Mouse (Mus musculus) hindbrain, embryonic 16.5 days (tissue): ENCODE measurements at regions not wholly inside any gene's neighbourhood (a gene's known extent, or its start where the extent isn't known, plus 50 kb on each side); places are given as distances from the start of the nearest gene placed in this dataset.

Experiments used
- ATAC-seq: fragments of 200-750 bp; cut with Nextera tagmentation; 2 replicates; pipeline ENCODE4 v1.8.0; 2017; ENCODE audit warnings: moderate TSS enrichment, moderate library complexity
- H3K27ac ChIP-seq: fragments of 300-500 bp; sonication (generic); 2 replicates; pipeline ENCODE4 v1.5.1; 2014; ENCODE audit warnings: low read depth, mild to moderate bottlenecking, control low read depth, low read length, moderate library complexity
- H3K27me3 ChIP-seq: fragments of 300-500 bp; sonication (generic); replicated peaks from 2 replicates; pipeline ENCODE4 v1.6.1; 2014; ENCODE audit warnings: low read length; ENCODE audit not compliant: control insufficient read depth, insufficient read depth
- H3K36me3 ChIP-seq: fragments of 300-500 bp; sonication (generic); 2 replicates; pipeline ENCODE4 v1.6.1; 2014; ENCODE audit warnings: mild to moderate bottlenecking, low read length, moderate library complexity, mixed read lengths; ENCODE audit not compliant: control insufficient read depth, insufficient read depth
- H3K4me1 ChIP-seq: fragments of 300-500 bp; sonication (generic); 2 replicates; pipeline ENCODE4 v1.6.1; 2014; ENCODE audit warnings: low read depth, low read length; ENCODE audit not compliant: control insufficient read depth, insufficient read depth
- H3K4me2 ChIP-seq: fragments of 300-500 bp; sonication (generic); 2 replicates; pipeline ENCODE4 v1.6.1; 2014; ENCODE audit warnings: mild to moderate bottlenecking, low read length, control low read depth, moderate library complexity
- H3K4me3 ChIP-seq: fragments of 300-500 bp; sonication (generic); 2 replicates; pipeline ENCODE4 v1.5.1; 2014; ENCODE audit warnings: mild to moderate bottlenecking, low read length, control low read depth, moderate library complexity
- H3K9ac ChIP-seq: fragments of 300-500 bp; sonication (generic); 2 replicates; pipeline ENCODE4 v1.6.1; 2014; ENCODE audit warnings: low read depth, mild to moderate bottlenecking, control low read depth, low read length, moderate library complexity
- H3K9me3 ChIP-seq: fragments of 300-500 bp; sonication (generic); 2 replicates; pipeline ENCODE4 v1.6.1; 2014; ENCODE audit warnings: mild to moderate bottlenecking, low read length, moderate library complexity; ENCODE audit not compliant: control insufficient read depth
- WGBS: fragments of 180-500 bp; shearing (Covaris S2); extraction: QIAGEN DNeasy Blood & Tissue Kit; methylation state at CpG from one replicate; pipeline ENCODE4 v1.1.7; 2014; 5-methylcytosine and 5-hydroxymethylcytosine counted together

- Histone ChIP-seq H3K27me3 (no peaks in the 10 kb centered on the region), H3K9me3 (no peaks in the 10 kb centered on the region), H3K4me3 (no peak overlapping the region), H3K4me2 (no peak overlapping the region), H3K27ac (no peak overlapping the region), H3K9ac (no peak overlapping the region), H3K4me1 (no peaks in the 10 kb centered on the region), H3K36me3 (no peaks in the 10 kb centered on the region)
- 6% methylated on average over 2 of the region's 2 CpGs for WGBS
- no peak for ATAC-seq
Measured at GRCm38 (mm10) chr12:14088960-14089359, 62.9 kb downstream of the Fam84a start.

GRCm38 (mm10) chr12:14082771-14083170 is 69.1 kb downstream of the Fam84a start:
- Histone ChIP-seq H3K9ac (no peak overlapping the region), H3K27ac (no peak overlapping the region), H3K36me3 (no peaks in the 10 kb centered on the region), H3K4me1 (no peaks in the 10 kb centered on the region), H3K9me3 (no peaks in the 10 kb centered on the region), H3K4me2 (no peak overlapping the region), H3K4me3 (no peak overlapping the region), H3K27me3 (no peaks in the 10 kb centered on the region)
- WGBS, result 81% methylated on average over 3 of the region's 3 CpGs
- no peak for ATAC-seq

GRCm38 (mm10) chr12:14079892-14080291 is 72.0 kb downstream of the Fam84a start:
- H3K4me1 ChIP-seq, result no peaks in the 10 kb centered on the region
- no peak overlapping the region for H3K9ac ChIP-seq
- 76% methylated on average over 1 of the region's 1 CpGs for WGBS
- no peaks in the 10 kb centered on the region for H3K9me3 ChIP-seq
- no peak for ATAC-seq
- no peak overlapping the region for H3K4me2 ChIP-seq
- H3K4me3 ChIP-seq, result no peak overlapping the region
- no peaks in the 10 kb centered on the region for H3K36me3 ChIP-seq
- H3K27me3 ChIP-seq, result no peaks in the 10 kb centered on the region
- no peak overlapping the region for H3K27ac ChIP-seq

- no peaks in the 10 kb centered on the region for H3K36me3 ChIP-seq
- no peak overlapping the region for H3K4me2 ChIP-seq
- H3K27ac ChIP-seq, result no peak overlapping the region
- no peaks in the 10 kb centered on the region for H3K4me1 ChIP-seq
- WGBS, result 88% methylated on average over 4 of the region's 4 CpGs
- H3K9me3 ChIP-seq, result no peaks in the 10 kb centered on the region
- no peak for ATAC-seq
- no peak overlapping the region for H3K9ac ChIP-seq
- no peaks in the 10 kb centered on the region for H3K27me3 ChIP-seq
- H3K4me3 ChIP-seq, result no peak overlapping the region
Measured at GRCm38 (mm10) chr12:14069049-14069448, 82.8 kb downstream of the Fam84a start.

GRCm38 (mm10) chr12:14065401-14065800 is 86.5 kb downstream of the Fam84a start:
- no peak overlapping the region for H3K27ac ChIP-seq
- no peak overlapping the region for H3K4me2 ChIP-seq
- WGBS, result 76% methylated on average over 3 of the region's 3 CpGs
- ATAC-seq, result no peak
- no peak overlapping the region for H3K9ac ChIP-seq
- no peaks in the 10 kb centered on the region for H3K27me3 ChIP-seq
- no peak overlapping the region for H3K4me3 ChIP-seq
- H3K36me3 ChIP-seq, result no peaks in the 10 kb centered on the region
- H3K9me3 ChIP-seq, result no peaks in the 10 kb centered on the region
- H3K4me1 ChIP-seq, result no peaks in the 10 kb centered on the region

- Histone ChIP-seq H3K4me1 (no peaks in the 10 kb centered on the region), H3K36me3 (no peaks in the 10 kb centered on the region), H3K9ac (no peak overlapping the region), H3K4me3 (no peak overlapping the region), H3K27me3 (no peaks in the 10 kb centered on the region), H3K27ac (no peak overlapping the region), H3K4me2 (no peak overlapping the region), H3K9me3 (no peaks in the 10 kb centered on the region)
- 83% methylated on average over 4 of the region's 4 CpGs for WGBS
- no peak for ATAC-seq
Measured at GRCm38 (mm10) chr12:14063276-14063675, 88.6 kb downstream of the Fam84a start.

- Histone ChIP-seq H3K36me3 (no peaks in the 10 kb centered on the region), H3K4me2 (no peak overlapping the region), H3K9me3 (no peaks in the 10 kb centered on the region), H3K4me3 (no peak overlapping the region), H3K4me1 (no peaks in the 10 kb centered on the region), H3K9ac (no peak overlapping the region), H3K27me3 (no peaks in the 10 kb centered on the region), H3K27ac (no peak overlapping the region)
- ATAC-seq, result no peak
- 80% methylated on average over 4 of the region's 4 CpGs for WGBS
Measured at GRCm38 (mm10) chr12:14056116-14056515, 95.7 kb downstream of the Fam84a start.

GRCm38 (mm10) chr12:14032363-14032762 is 119.5 kb downstream of the Fam84a start:
- Histone ChIP-seq H3K9ac (no peak overlapping the region), H3K4me2 (no peak overlapping the region), H3K36me3 (no peaks in the 10 kb centered on the region), H3K9me3 (no peaks in the 10 kb centered on the region), H3K27me3 (no peaks in the 10 kb centered on the region), H3K4me3 (no peak overlapping the region), H3K27ac (no peak overlapping the region), H3K4me1 (no peaks in the 10 kb centered on the region)
- no peak for ATAC-seq
- 79% methylated on average over 1 of the region's 1 CpGs for WGBS

- H3K4me1 ChIP-seq, result no peaks in the 10 kb centered on the region
- no peaks in the 10 kb centered on the region for H3K27me3 ChIP-seq
- no peaks in the 10 kb centered on the region for H3K36me3 ChIP-seq
- ATAC-seq, result no peak
- no peak overlapping the region for H3K27ac ChIP-seq
- H3K9ac ChIP-seq, result no peak overlapping the region
- no peaks in the 10 kb centered on the region for H3K9me3 ChIP-seq
- no peak overlapping the region for H3K4me2 ChIP-seq
- H3K4me3 ChIP-seq, result no peak overlapping the region
Measured at GRCm38 (mm10) chr12:14015271-14015670, 136.6 kb downstream of the Fam84a start.

GRCm38 (mm10) chr12:14005991-14006390 is 145.9 kb downstream of the Fam84a start:
- Histone ChIP-seq H3K9me3 (no peaks in the 10 kb centered on the region), H3K4me3 (no peak overlapping the region), H3K4me1 (no peaks in the 10 kb centered on the region), H3K27me3 (no peaks in the 10 kb centered on the region), H3K4me2 (no peak overlapping the region), H3K27ac (no peak overlapping the region), H3K36me3 (no peaks in the 10 kb centered on the region), H3K9ac (no peak overlapping the region)
- WGBS, result 50% methylated on average over 1 of the region's 1 CpGs
- no peak for ATAC-seq
